Mouse (Mus musculus) urinary bladder, postnatal 0 days (tissue): ENCODE results near the gene Olfr446. TPM values are rescaled to one million over a fixed set of nuclear protein-coding genes. Genes with fewer than 3 reads are reported as not detected.

ENCODE experiments used
- polyA plus RNA-seq: library from polyadenylated mRNA; unstranded; fragments of >200 nt; fragmentation: Nextera tagmentation; extraction: Ambion mirVana; gene quantifications from 2 replicates; pipeline ENCODE4 v1.2.1, GENCODE M21; 2015

Gene Olfr446
- polyA plus RNA-seq = not detected in 2 replicates

DNA sequence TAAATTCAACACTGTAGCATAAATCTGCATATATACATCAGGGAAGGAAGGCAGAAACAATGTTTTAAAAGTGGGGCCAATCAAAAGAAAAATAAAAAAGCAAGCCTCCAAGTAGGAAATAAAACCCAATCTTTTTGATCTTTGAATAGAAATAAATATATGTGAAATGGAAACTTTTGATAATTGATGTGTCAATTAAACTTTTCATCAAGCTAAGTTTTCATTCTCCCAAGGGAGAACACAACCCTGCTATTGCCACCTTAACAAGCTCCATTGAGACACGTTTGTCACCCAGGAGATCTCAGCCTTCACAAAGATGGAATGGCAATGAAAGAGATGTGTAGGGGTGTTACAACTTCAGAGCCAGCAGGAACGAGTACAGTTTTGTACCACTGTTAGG lies at the start of gene Olfr446:
TSS of gene Olfr446 (plus strand) at position 301 of the 400 bp plus-strand sequence.

DNA sequence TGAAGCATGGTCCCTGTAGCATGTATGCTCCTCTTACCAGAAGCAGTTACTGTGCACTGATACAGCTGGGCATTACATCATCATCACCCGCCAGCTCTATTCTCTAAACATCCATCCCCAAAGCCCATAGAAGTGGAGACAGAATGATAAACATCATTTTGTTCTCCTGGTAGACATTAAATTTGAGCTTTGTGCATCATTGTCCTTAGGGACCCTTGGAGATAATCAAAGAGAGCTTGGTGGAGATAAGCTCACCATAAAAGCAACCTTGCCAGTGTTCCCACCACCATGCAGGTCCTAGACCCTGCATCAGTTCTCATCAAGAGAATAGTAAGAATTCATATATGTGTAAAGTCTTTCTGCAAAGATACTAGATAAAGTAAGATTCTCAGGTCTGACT lies 31.0 kb upstream of the Olfr446 start, which contains the start of gene Olfr448:
TSS of gene Olfr448 (plus strand) at position 301 of the 400 bp plus-strand sequence.

DNA sequence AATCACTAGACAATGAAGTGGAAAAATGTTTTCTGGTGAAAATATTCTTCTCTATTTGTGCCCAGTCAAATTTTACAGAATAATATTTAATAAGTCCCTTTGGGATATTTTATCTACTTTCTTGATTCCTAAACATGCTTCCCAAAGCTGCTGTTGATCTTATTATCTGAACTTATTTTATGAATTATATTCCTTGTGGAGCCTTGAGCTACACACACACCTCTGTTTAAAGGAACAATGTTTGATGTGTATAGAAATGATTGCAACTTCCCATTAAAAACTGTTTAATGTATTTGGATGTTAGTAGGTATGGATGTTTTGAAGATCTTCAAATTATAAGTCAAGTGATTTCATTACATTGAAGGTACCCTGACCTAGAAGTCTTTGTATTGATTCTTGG lies 12.6 kb upstream of the Olfr446 start, which contains the start of gene Olfr447:
TSS of gene Olfr447 (plus strand) at position 301 of the 400 bp plus-strand sequence.

DNA sequence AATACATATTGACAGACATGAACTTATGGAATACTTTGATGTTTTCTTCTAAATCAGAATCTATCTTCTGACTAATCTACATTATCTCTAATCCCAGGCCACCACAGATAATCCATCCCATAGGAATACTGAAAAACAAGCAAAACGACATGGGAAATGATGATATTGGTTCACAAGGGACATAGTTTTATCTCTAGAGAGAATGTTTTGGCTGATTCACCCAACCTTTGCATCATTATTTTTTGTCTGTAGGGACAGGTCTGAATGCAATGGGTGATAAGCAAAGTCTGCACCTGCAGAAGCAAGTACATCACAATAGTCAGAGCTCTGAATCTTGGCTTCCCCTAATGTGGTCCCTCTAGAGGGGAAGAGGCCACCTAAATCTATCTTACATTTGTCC lies 27.6 kb downstream of the Olfr446 start, which contains the start of gene Olfr444:
TSS of gene Olfr444 (plus strand) at position 301 of the 400 bp plus-strand sequence.

Other genes starting within 250 kb of the Olfr446 start
- 40.9 and 41.9 TPM in 2 replicates for gene Tcaf1, start 211.3 kb upstream of the Olfr446 start, polyA plus RNA-seq
- not detected in 2 replicates for gene Olfr453, start 182.0 kb upstream of the Olfr446 start, polyA plus RNA-seq
- not detected in 2 replicates for gene Olfr38, start 165.0 kb upstream of the Olfr446 start, polyA plus RNA-seq
- not detected in 2 replicates for gene Olfr452, start 136.3 kb upstream of the Olfr446 start, polyA plus RNA-seq
- gene Olfr450, start 109.4 kb upstream of the Olfr446 start, polyA plus RNA-seq = not detected in 2 replicates
- not detected in 2 replicates for gene Olfr449, start 87.0 kb upstream of the Olfr446 start, polyA plus RNA-seq
- not detected in 2 replicates for gene Olfr448, start 30.9 kb upstream of the Olfr446 start, polyA plus RNA-seq
- not detected in 2 replicates for gene Olfr447, start 12.5 kb upstream of the Olfr446 start, polyA plus RNA-seq
- gene Olfr444, start 27.7 kb downstream of the Olfr446 start, polyA plus RNA-seq = not detected in 2 replicates
- not detected in 2 replicates for gene Olfr441, start 185.0 kb downstream of the Olfr446 start, polyA plus RNA-seq
- gene Olfr237-ps1, start 225.2 kb downstream of the Olfr446 start, polyA plus RNA-seq = not detected in 2 replicates
- not detected in 2 replicates for gene Olfr437, start 241.9 kb downstream of the Olfr446 start, polyA plus RNA-seq